Mouse (Mus musculus): ENCODE results near the gene Tfdp1.

The Tfdp1 gene

GRCm38 (mm10) chr8:13340650-13341049 is 2.1 kb downstream of the Tfdp1 start:
- no peak for TF ChIP-seq GATA4 (IDR thresholded peaks at IDR 0.05; ENCODE audit: insufficient replicate concordance, low read length)

- no peak for TF ChIP-seq GATA4 (IDR thresholded peaks at IDR 0.05; ENCODE audit: insufficient replicate concordance, low read length)
Observed at GRCm38 (mm10) chr8:13342340-13342739, 3.8 kb downstream of the Tfdp1 start.

GRCm38 (mm10) chr8:13343134-13343533 is 4.6 kb downstream of the Tfdp1 start:
- no peak for TF ChIP-seq GATA4 (IDR thresholded peaks at IDR 0.05; ENCODE audit: insufficient replicate concordance, low read length)

GRCm38 (mm10) chr8:13350052-13350451 is 11.5 kb downstream of the Tfdp1 start:
- TF ChIP-seq GATA4 (IDR thresholded peaks at IDR 0.05; ENCODE audit: insufficient replicate concordance, low read length), result no peak

- TF ChIP-seq GATA4 (IDR thresholded peaks at IDR 0.05; ENCODE audit: insufficient replicate concordance, low read length), result no peak
Observed at GRCm38 (mm10) chr8:13351593-13351992, 13.0 kb downstream of the Tfdp1 start.

GRCm38 (mm10) chr8:13352601-13353000 is 14.1 kb downstream of the Tfdp1 start:
- TF ChIP-seq GATA4 (IDR thresholded peaks at IDR 0.05; ENCODE audit: insufficient replicate concordance, low read length), result no peak

- no peak for TF ChIP-seq GATA4 (IDR thresholded peaks at IDR 0.05; ENCODE audit: insufficient replicate concordance, low read length)
Observed at GRCm38 (mm10) chr8:13353155-13353833, 14.7 kb downstream of the Tfdp1 start.

- no peak for TF ChIP-seq GATA4 (IDR thresholded peaks at IDR 0.05; ENCODE audit: insufficient replicate concordance, low read length)
Observed at GRCm38 (mm10) chr8:13353883-13354282, 15.3 kb downstream of the Tfdp1 start.

- TF ChIP-seq GATA4 (IDR thresholded peaks at IDR 0.05; ENCODE audit: insufficient replicate concordance, low read length), result no peak
Observed at GRCm38 (mm10) chr8:13356221-13356620, 17.7 kb downstream of the Tfdp1 start.

GRCm38 (mm10) chr8:13356681-13357080 is 18.1 kb downstream of the Tfdp1 start:
- TF ChIP-seq GATA4 (IDR thresholded peaks at IDR 0.05; ENCODE audit: insufficient replicate concordance, low read length), result no peak

GRCm38 (mm10) chr8:13360213-13360612 is 21.7 kb downstream of the Tfdp1 start:
- TF ChIP-seq GATA4 (IDR thresholded peaks at IDR 0.05; ENCODE audit: insufficient replicate concordance, low read length), result no peak

- TF ChIP-seq GATA4 (IDR thresholded peaks at IDR 0.05; ENCODE audit: insufficient replicate concordance, low read length), result no peak
Observed at GRCm38 (mm10) chr8:13361865-13362264, 23.3 kb downstream of the Tfdp1 start.

GRCm38 (mm10) chr8:13373151-13373662 is 34.7 kb downstream of the Tfdp1 start:
- no peak for TF ChIP-seq GATA4 (IDR thresholded peaks at IDR 0.05; ENCODE audit: insufficient replicate concordance, low read length)

GRCm38 (mm10) chr8:13381630-13382029 is 43.1 kb downstream of the Tfdp1 start:
- no peak for TF ChIP-seq GATA4 (IDR thresholded peaks at IDR 0.05; ENCODE audit: insufficient replicate concordance, low read length)

- no peak for TF ChIP-seq GATA4 (IDR thresholded peaks at IDR 0.05; ENCODE audit: insufficient replicate concordance, low read length)
Observed at GRCm38 (mm10) chr8:13382536-13382935, 44.0 kb downstream of the Tfdp1 start.

- TF ChIP-seq GATA4 (IDR thresholded peaks at IDR 0.05; ENCODE audit: insufficient replicate concordance, low read length), result no peak
Observed at GRCm38 (mm10) chr8:13382999-13383398, 44.4 kb downstream of the Tfdp1 start.

GRCm38 (mm10) chr8:13386366-13386765 is 47.8 kb downstream of the Tfdp1 start:
- no peak for TF ChIP-seq GATA4 (IDR thresholded peaks at IDR 0.05; ENCODE audit: insufficient replicate concordance, low read length)
